Mouse (Mus musculus) E14TG2a.4 (cell line): ENCODE measurements around the gene Atf6.

Experiments
- H3K27me3 ChIP-seq: 2 replicates; pipeline ENCODE4 v1.6.1; 2014; ENCODE audit warnings: low read length, control low read depth; ENCODE audit not compliant: insufficient read depth
- H3K36me3 ChIP-seq: 2 replicates; pipeline ENCODE4 v1.6.1; 2014; ENCODE audit warnings: low read length, control low read depth; ENCODE audit not compliant: insufficient read depth
- H3K4me1 ChIP-seq: replicated peaks from 2 replicates; pipeline ENCODE4 v1.6.1; 2014; ENCODE audit warnings: low read depth, low read length, control low read depth
- H3K4me3 ChIP-seq: replicated peaks from 2 replicates; pipeline ENCODE4 v1.5.1; 2014; ENCODE audit warnings: mild to moderate bottlenecking, low read length
- H3K9me3 ChIP-seq: 2 replicates; pipeline ENCODE4 v1.6.1; 2014; ENCODE audit warnings: low read length, control low read depth
- CTCF ChIP-seq: conservative IDR thresholded peaks from 2 replicates; pipeline ENCODE4 v1.5.1; 2014; ENCODE audit warnings: low read length
- NANOG ChIP-seq: IDR thresholded peaks from 2 replicates; pipeline ENCODE4 v1.6.1; 2014; ENCODE audit warnings: borderline replicate concordance, low read length, mixed read lengths
- POU5F1 ChIP-seq: IDR thresholded peaks from 2 replicates; pipeline ENCODE4 v1.6.1; 2014; ENCODE audit warnings: low read length, borderline replicate concordance

Atf6 gene

GRCm38 (mm10) chr1:170858872-170859271 lies 8.7 kb downstream of the Atf6 start:
- Histone ChIP-seq H3K9me3 (no peaks in the 10 kb centered on the region), H3K4me3 (no peak overlapping the region), H3K4me1 (peaks cover 3% of the 10 kb centered on the region; the same call in 1 of the 2 replicates), H3K27me3 (no peaks in the 10 kb centered on the region), H3K36me3 (peaks cover 10% of the 10 kb centered on the region; the same call in 1 of the 2 replicates)
- TF ChIP-seq CTCF (no peak), POU5F1 (no peak), NANOG (no peak)

- no peak for TF ChIP-seq CTCF
- no peak for TF ChIP-seq NANOG
- TF ChIP-seq POU5F1 = no peak
- peaks cover 20% of the 10 kb centered on the region for H3K36me3 ChIP-seq
- H3K4me1 ChIP-seq = peaks cover 3% of the 10 kb centered on the region; the same call in 1 of the 2 replicates
- H3K4me3 ChIP-seq = no peak overlapping the region
- H3K27me3 ChIP-seq = no peaks in the 10 kb centered on the region
- H3K9me3 ChIP-seq = no peaks in the 10 kb centered on the region
Observed at GRCm38 (mm10) chr1:170857369-170857768, 10.2 kb downstream of the Atf6 start.

- H3K4me3 ChIP-seq = no peak overlapping the region
- no peaks in the 10 kb centered on the region for H3K27me3 ChIP-seq
- H3K36me3 ChIP-seq = peaks cover 18% of the 10 kb centered on the region
- TF ChIP-seq NANOG = no peak
- no peak for TF ChIP-seq POU5F1
- no peak for TF ChIP-seq CTCF
- H3K9me3 ChIP-seq = no peaks in the 10 kb centered on the region
- H3K4me1 ChIP-seq = peaks cover 3% of the 10 kb centered on the region; the same call in 1 of the 2 replicates
Observed at GRCm38 (mm10) chr1:170855056-170855760, 12.4 kb downstream of the Atf6 start.

GRCm38 (mm10) chr1:170853604-170854003 lies 14.0 kb downstream of the Atf6 start:
- TF ChIP-seq NANOG (no peak), CTCF (no peak), POU5F1 (no peak)
- peaks cover 18% of the 10 kb centered on the region for H3K36me3 ChIP-seq
- H3K9me3 ChIP-seq = no peaks in the 10 kb centered on the region

GRCm38 (mm10) chr1:170850637-170851624 lies 16.6 kb downstream of the Atf6 start:
- Histone ChIP-seq H3K4me1 (peaks cover 3% of the 10 kb centered on the region; the same call in 1 of the 2 replicates), H3K27me3 (no peaks in the 10 kb centered on the region), H3K4me3 (no peak overlapping the region), H3K36me3 (peaks cover 32% of the 10 kb centered on the region), H3K9me3 (no peaks in the 10 kb centered on the region)
- TF ChIP-seq NANOG = no peak
- TF ChIP-seq POU5F1 = no peak
- no peak for TF ChIP-seq CTCF

More at GRCm38 (mm10) chr1:170853604-170854003, 14.0 kb downstream of the Atf6 start:
- H3K27me3 ChIP-seq = no peaks in the 10 kb centered on the region
- peaks cover 3% of the 10 kb centered on the region; the same call in 1 of the 2 replicates for H3K4me1 ChIP-seq
- no peak overlapping the region for H3K4me3 ChIP-seq

GRCm38 (mm10) chr1:170850007-170850406 lies 17.6 kb downstream of the Atf6 start:
- Histone ChIP-seq H3K4me1 (peaks cover 3% of the 10 kb centered on the region; the same call in 1 of the 2 replicates), H3K36me3 (peaks cover 40% of the 10 kb centered on the region), H3K9me3 (no peaks in the 10 kb centered on the region), H3K27me3 (no peaks in the 10 kb centered on the region), H3K4me3 (no peak overlapping the region)
- no peak for TF ChIP-seq NANOG
- no peak for TF ChIP-seq CTCF
- TF ChIP-seq POU5F1 = no peak

- TF ChIP-seq POU5F1 (no peak), CTCF (no peak), NANOG (no peak)
Observed at GRCm38 (mm10) chr1:170845448-170846307, 21.9 kb downstream of the Atf6 start.

GRCm38 (mm10) chr1:170844380-170844779 lies 23.2 kb downstream of the Atf6 start:
- H3K4me1 ChIP-seq = no peaks in the 10 kb centered on the region; the same call in 1 of the 2 replicates
- H3K36me3 ChIP-seq = peaks cover 46% of the 10 kb centered on the region
- no peak overlapping the region for H3K4me3 ChIP-seq
- H3K9me3 ChIP-seq = no peaks in the 10 kb centered on the region
- TF ChIP-seq POU5F1 = no peak
- TF ChIP-seq NANOG = no peak
- TF ChIP-seq CTCF = no peak
- no peaks in the 10 kb centered on the region for H3K27me3 ChIP-seq

More at GRCm38 (mm10) chr1:170845448-170846307, 21.9 kb downstream of the Atf6 start:
- H3K4me1 ChIP-seq = no peaks in the 10 kb centered on the region; the same call in 1 of the 2 replicates
- peaks cover 35% of the 10 kb centered on the region for H3K36me3 ChIP-seq
- no peaks in the 10 kb centered on the region for H3K27me3 ChIP-seq
- no peaks in the 10 kb centered on the region for H3K9me3 ChIP-seq
- H3K4me3 ChIP-seq = no peak overlapping the region
